Mouse (Mus musculus): ENCODE results near the gene Zdhhc21. TPM values are rescaled to one million over a fixed set of nuclear protein-coding genes. Genes with fewer than 3 reads are reported as not detected.

The Zdhhc21 gene
- polyA plus RNA-seq, 1 experiment from 2014 or later, result 13.8 TPM

DNA sequence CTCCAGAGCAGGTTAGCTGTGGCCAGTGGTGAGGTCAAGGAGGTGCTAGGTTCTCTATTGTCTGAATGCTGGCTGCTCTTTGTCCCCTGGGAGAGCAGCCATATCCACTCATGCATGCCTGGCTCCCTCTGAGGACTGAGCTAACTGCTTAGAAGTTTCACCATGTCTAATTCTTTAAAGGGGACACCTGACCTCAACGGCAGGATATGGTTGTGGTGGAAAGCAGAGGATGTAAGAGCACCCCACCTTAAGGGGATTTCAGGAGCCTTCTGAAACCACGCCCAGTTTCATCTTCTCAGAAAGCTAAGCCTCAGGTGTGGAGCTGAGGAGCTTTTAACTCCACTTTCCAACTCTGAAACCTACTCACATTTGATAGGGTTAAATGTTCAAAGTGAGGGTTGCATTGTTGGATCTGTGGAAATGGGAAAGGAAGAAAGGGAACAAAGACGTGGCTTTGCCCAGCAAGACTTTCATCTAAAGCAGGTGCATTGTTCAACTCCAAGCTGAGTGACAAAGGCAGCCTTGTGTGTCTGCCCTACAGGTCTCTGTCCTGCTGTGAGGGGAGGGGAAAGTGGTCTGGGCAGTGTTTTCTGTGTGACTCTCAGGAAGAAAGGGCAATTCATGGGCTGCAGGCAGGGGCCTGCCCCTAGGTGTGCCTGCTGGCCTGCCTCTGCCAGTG is 104.0 kb downstream of the Zdhhc21 start:
- no peak overlapping the region for H3K4me3 ChIP-seq
- no peaks in the 10 kb centered on the region for H3K36me3 ChIP-seq
- peaks cover 32% of the 10 kb centered on the region for H3K4me1 ChIP-seq
- ATAC-seq (ENCODE audit: low FRiP score, low read depth), result no peak
- H3K27ac ChIP-seq, result peak overlapping the region; percentile 48; the same call in 1 of the 2 replicates
- H3K27me3 ChIP-seq, result no peaks in the 10 kb centered on the region
- no peaks in the 10 kb centered on the region for H3K9me3 ChIP-seq
- H3K9ac ChIP-seq, result no peak overlapping the region
- 39% methylated on average over 3 of the region's 3 CpGs for WGBS
- H3K4me2 ChIP-seq (replicated peaks), result no peak overlapping the region

Other genes with a start within 250 kb of the Zdhhc21 start
- 119 and 121 TPM in 2 replicates for gene Nfib, start 154.2 kb downstream of the Zdhhc21 start, polyA plus RNA-seq (2015; fragmentation: Nextera tagmentation; extraction: Ambion mirVana)
- 1.1 and 1.3 TPM in 2 replicates for gene Cer1, start 25.2 kb upstream of the Zdhhc21 start, polyA plus RNA-seq (2015; fragmentation: Nextera tagmentation; extraction: Ambion mirVana)
- gene Frem1, start 192.4 kb upstream of the Zdhhc21 start, polyA plus RNA-seq (2015; fragmentation: Nextera tagmentation; extraction: Ambion mirVana), result 5.5 and 6.2 TPM in 2 replicates

All from limb, embryonic 13.5 days (tissue).